Mouse (Mus musculus): ENCODE data around the gene Fads2.
"Not testable (repeated sequence)": the region's sequence is repeated elsewhere in the genome, so short reads cannot be mapped to it uniquely, and the experiment has no call there.

Gene Fads2

GRCm38 (mm10) chr19:10101341-10102053 lies at the start of gene Fads2:
Gene Fads2 (minus strand): TSS chr19:10101746.
- in situ Hi-C loops (cut with MboI; ENCODE audit: low pct_unique_long_range_greater_than_20kb in 1 of 2, low sequenced_read_pairs in 2 of 2, unreplicated experiment in 1 of 2): no loop called here

GRCm38 (mm10) chr19:10149189-10149588 lies 47.6 kb upstream of the Fads2 start:
- in situ Hi-C loops (cut with MboI; ENCODE audit: low pct_unique_long_range_greater_than_20kb in 1 of 2, low sequenced_read_pairs in 2 of 2, unreplicated experiment in 1 of 2): no loop called here

GRCm38 (mm10) chr19:10148555-10148954 lies 47.0 kb upstream of the Fads2 start:
- in situ Hi-C loops (cut with MboI; ENCODE audit: low pct_unique_long_range_greater_than_20kb in 1 of 2, low sequenced_read_pairs in 2 of 2, unreplicated experiment in 1 of 2): no loop called here

DNA sequence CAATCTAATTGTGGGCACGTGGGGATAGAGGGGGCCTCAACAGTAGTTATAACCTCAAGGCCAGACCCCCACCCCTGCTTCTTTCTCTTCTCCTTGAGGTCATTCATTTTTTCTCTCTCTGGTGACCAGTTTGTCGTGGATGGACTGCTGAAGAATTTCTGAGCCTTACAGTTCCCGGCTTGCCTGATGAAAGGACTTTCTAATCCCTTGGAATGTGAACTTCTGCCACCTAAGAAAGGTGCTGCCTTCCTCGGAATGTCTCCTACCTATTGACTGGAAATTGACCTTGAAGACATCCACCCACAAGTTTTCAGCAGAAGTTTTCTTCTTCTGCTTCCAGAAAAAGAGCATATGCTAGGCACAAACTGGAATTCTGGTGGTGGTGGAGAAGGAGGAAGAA lies 42.9 kb upstream of the Fads2 start:
- in situ Hi-C loops (cut with MboI; ENCODE audit: low pct_unique_long_range_greater_than_20kb in 1 of 2, low sequenced_read_pairs in 2 of 2, unreplicated experiment in 1 of 2): no loop called here

DNA sequence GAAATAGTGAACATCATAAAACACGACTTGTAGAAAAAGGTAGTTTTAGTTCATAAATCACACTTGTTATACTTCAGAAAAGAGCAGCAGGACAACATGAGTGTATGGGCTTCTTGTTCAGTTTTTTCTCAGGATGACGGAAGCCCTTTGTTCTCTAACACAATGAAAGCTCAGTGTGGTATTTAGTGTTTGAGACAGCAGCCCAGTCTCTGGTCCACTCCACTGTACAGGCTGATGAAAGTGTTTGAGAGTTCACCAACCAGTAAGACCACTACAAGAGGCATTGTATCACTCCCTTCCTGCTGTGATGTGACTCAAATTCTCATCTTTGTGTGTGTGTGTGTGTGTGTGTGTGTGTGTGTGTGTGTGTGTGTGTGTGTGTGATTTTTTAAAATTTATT lies 42.1 kb upstream of the Fads2 start:
- in situ Hi-C loops (cut with MboI; ENCODE audit: low pct_unique_long_range_greater_than_20kb in 1 of 2, low sequenced_read_pairs in 2 of 2, unreplicated experiment in 1 of 2): no loop called here

GRCm38 (mm10) chr19:10139736-10140135 lies 38.2 kb upstream of the Fads2 start:
- in situ Hi-C loops (cut with MboI; ENCODE audit: low pct_unique_long_range_greater_than_20kb in 1 of 2, low sequenced_read_pairs in 2 of 2, unreplicated experiment in 1 of 2): no loop called here

- in situ Hi-C loops (cut with MboI; ENCODE audit: low pct_unique_long_range_greater_than_20kb in 1 of 2, low sequenced_read_pairs in 2 of 2, unreplicated experiment in 1 of 2): no loop called here
Measured at GRCm38 (mm10) chr19:10137423-10137822, 35.9 kb upstream of the Fads2 start.

DNA sequence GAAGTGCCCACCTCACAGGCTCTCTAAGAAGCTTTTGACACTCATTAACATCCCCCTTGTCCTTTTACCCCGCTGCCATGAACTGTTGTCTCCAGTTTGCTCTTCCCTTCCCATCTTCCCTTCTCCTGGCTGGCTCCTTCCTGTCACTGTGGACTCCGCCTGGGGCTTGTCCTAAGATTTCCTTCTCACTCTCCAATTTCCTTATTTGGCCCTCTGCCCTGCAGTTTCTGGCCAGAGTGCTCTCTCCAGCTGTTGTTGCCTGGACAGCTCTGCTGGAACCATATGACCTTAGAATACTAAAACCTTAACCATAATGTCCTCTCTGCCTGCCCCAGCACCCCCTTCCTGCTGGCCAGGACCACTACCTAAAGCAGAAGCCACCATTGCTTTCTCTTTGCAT lies 33.1 kb upstream of the Fads2 start:
- in situ Hi-C loops (cut with MboI; ENCODE audit: low pct_unique_long_range_greater_than_20kb in 1 of 2, low sequenced_read_pairs in 2 of 2, unreplicated experiment in 1 of 2): no loop called here

DNA sequence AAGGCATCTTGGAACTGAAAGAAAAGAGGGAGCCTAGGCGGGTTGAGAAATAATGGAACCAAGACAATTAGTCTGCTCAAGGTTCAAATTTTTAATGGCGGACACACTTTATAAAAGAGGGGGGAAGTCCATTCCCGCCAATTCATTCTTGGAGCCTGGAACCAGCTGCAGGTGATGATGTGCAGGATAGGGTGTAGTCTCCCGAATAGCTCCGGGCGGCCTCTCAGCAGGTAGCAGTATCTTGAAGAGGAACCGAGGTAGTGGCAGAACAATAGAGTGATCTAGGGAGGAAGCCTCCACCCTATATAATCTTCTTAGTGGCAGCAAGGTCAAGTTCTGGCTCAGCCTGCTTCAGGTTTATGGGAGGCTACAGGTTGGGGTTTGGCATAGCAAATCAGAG lies 28.0 kb upstream of the Fads2 start:
- in situ Hi-C loops (cut with MboI; ENCODE audit: low pct_unique_long_range_greater_than_20kb in 1 of 2, low sequenced_read_pairs in 2 of 2, unreplicated experiment in 1 of 2): not testable (repeated sequence)

- in situ Hi-C loops (cut with MboI; ENCODE audit: low pct_unique_long_range_greater_than_20kb in 1 of 2, low sequenced_read_pairs in 2 of 2, unreplicated experiment in 1 of 2): no loop called here
Measured at GRCm38 (mm10) chr19:10126479-10127250, 25.1 kb upstream of the Fads2 start.

DNA sequence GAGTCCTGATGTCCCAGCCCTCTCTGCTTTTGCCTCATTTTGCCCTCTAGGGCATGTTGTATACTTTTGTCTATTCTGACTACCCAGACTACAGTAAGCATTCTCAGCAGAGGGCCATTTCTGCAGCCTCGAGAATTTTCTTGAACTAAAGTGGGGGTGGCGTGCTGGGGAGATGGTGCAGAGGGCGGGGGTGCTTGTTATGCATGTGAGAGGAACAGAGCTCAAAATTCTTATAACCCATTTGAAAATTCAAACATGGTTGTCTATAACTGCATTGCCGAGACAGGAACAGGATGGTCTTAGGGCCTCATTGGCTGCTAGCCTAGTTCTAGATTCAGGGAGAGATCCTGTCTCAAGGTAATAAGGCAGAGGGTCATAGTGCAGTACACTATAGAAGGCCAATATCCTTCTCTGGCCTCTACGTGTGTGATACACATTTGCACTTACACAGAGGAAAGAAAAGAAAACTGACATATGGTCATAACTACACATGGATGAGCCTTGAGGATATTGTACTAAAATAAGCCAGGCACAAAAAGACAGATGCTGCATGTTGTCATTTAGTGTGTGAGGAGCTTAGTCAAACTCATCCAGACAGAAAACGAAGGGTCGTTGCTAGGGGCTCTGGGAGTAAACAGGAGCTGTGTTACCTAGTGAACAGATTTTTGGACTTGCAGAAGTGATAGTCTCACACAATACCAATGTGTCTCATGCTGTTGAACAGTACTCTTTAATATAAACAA lies 22.5 kb upstream of the Fads2 start:
- in situ Hi-C loops (cut with MboI; ENCODE audit: low pct_unique_long_range_greater_than_20kb in 1 of 2, low sequenced_read_pairs in 2 of 2, unreplicated experiment in 1 of 2): no loop called here

DNA sequence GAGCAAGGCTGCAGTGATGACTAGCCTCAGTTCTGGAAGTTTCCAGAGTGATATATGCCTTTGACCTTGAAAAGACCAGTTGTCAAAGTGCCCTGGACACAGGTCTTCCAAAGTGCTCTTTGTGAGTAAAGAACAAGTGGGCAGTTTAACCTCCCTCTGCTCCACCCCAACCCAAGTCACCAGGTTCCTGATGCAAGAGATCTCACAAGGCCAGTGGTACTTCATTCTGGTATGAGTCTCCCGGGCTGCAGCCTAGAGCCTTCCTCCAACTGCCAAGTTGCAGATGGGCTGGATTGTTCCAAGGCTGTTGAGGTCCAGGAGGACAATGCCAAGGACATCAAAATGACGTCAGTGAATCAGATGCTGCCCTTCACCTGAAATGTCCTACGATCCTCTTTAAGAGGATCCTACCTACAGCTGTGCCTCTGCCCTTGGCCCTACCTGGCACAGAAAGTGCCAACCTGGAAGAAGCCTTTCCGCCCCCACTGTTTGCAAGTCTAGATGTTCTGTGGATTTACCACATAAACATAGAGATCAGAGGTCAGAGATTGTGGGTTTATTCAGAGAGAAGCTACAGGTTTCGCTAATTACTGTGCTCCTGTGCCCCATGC lies 20.6 kb upstream of the Fads2 start:
- in situ Hi-C loops (cut with MboI; ENCODE audit: low pct_unique_long_range_greater_than_20kb in 1 of 2, low sequenced_read_pairs in 2 of 2, unreplicated experiment in 1 of 2): no loop called here

GRCm38 (mm10) chr19:10116641-10117040 lies 15.1 kb upstream of the Fads2 start:
- in situ Hi-C loops (cut with MboI; ENCODE audit: low pct_unique_long_range_greater_than_20kb in 1 of 2, low sequenced_read_pairs in 2 of 2, unreplicated experiment in 1 of 2): no loop called here

- in situ Hi-C loops (cut with MboI; ENCODE audit: low pct_unique_long_range_greater_than_20kb in 1 of 2, low sequenced_read_pairs in 2 of 2, unreplicated experiment in 1 of 2): no loop called here
Measured at GRCm38 (mm10) chr19:10115373-10116158, 14.0 kb upstream of the Fads2 start.

DNA sequence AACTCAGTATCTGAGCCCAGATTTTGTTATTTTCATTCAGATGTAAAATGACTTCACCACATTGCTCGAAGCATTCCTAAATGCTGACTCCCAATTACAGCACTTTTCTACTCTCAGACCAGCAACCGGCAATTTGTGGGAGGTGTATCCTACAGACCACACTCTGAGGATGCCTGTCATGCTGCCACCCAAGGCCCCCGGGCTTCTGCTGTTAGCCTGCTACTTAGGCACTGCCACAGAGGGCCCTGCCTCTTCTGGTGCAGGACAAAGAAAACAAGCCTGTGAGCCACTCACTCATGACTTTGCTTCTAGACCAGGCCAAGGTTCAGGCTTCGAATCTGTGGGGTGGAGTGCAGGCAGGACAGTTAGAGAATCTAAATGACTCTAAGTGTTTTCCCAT lies 11.4 kb upstream of the Fads2 start:
- in situ Hi-C loops (cut with MboI; ENCODE audit: low pct_unique_long_range_greater_than_20kb in 1 of 2, low sequenced_read_pairs in 2 of 2, unreplicated experiment in 1 of 2): no loop called here

DNA sequence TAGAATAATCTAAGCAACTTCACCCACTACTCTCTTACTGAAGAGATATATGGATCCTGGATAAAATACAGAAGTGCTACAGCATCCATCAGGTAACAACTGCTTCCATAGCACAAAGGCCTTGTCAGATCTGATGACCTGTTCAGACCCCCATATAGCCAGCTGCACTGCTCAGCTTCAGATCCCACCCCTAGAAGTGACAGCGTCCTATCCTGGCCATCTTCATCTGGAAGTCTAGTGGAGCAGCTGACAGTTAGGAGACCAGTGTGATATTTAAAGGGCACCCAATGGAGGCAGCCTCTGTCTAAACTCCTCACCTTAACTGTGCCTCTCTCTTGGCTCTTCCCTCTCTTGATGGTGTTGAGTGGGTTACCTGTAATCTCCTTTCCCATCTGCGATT lies 7.1 kb upstream of the Fads2 start:
- in situ Hi-C loops (cut with MboI; ENCODE audit: low pct_unique_long_range_greater_than_20kb in 1 of 2, low sequenced_read_pairs in 2 of 2, unreplicated experiment in 1 of 2): no loop called here

GRCm38 (mm10) chr19:10108129-10108528 lies 6.6 kb upstream of the Fads2 start:
- in situ Hi-C loops (cut with MboI; ENCODE audit: low pct_unique_long_range_greater_than_20kb in 1 of 2, low sequenced_read_pairs in 2 of 2, unreplicated experiment in 1 of 2): no loop called here

DNA sequence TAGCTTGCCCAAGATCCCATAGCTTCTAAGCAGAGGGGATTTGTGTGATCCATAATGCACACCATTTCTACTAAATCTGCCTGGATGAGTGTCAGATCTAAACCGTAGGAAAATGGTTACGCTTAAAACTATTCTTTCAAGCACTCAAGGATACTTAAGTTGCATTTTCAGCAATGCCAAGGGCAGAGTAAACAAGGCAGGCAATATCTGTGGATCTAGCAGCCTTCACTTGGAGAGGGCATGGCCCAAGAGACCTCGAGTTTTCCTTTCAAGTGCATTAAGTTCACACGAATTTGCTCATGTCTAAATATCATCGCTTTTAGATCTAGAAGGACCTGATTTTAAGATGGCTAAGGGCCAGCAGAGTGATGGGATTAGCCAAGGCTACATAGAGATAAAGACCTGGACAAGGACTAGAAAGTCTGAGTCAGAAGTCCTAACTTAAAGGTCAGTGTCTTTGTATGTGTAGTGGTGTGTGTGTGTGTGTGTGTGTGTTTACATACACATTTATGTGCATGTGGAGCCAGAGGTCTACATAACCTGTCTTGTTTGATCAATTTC lies 5.6 kb upstream of the Fads2 start:
- in situ Hi-C loops (cut with MboI; ENCODE audit: low pct_unique_long_range_greater_than_20kb in 1 of 2, low sequenced_read_pairs in 2 of 2, unreplicated experiment in 1 of 2): no loop called here
